Mouse (Mus musculus) Patski (cell line): ENCODE data around the gene Smyd1. TPM values are rescaled to one million over a fixed set of nuclear protein-coding genes. Genes with fewer than 3 reads are reported as not detected.

Experiments used
- ATAC-seq: fragments of 100-300 bp; one replicate; pipeline ENCODE4 v1.8.0; 2021
- CTCF ChIA-PET: fragments of 350-600 bp; sonication (Branson Sonifier 250); formaldehyde crosslinking; loops from one replicate; lab custom pipeline; 2022; ENCODE audit warnings: inconsistent platforms; lab: Charles Lee
- POLR2A ChIA-PET: fragments of 350-600 bp; sonication (Branson Sonifier 250); formaldehyde crosslinking; loops from one replicate; lab custom pipeline; 2022; ENCODE audit warnings: antibody characterized with exemption, inconsistent platforms; lab: Charles Lee
- DNase-seq: peaks from one replicate; pipeline ENCODE4 v3.0.0-alpha.2; 2011; ENCODE audit warnings: low read depth, low spot score
- H3K27me3 ChIP-seq: fragments of 371-371 bp; one replicate; pipeline ENCODE4 v1.5.1; 2021
- CTCF ChIP-seq: fragments of 100-300 bp; IDR thresholded peaks from one replicate; pipeline ENCODE4 v1.5.1; 2021
- in situ Hi-C: fragments of 300-500 bp; cut with MboI; formaldehyde crosslinking; loops from 3 replicates; pipeline ENCODE4 v1.11.1; 2018; ENCODE audit warnings: low pct_unique_long_range_greater_than_20kb, mixed read lengths
- polyA plus RNA-seq: library from polyadenylated mRNA; unstranded; gene quantifications from one replicate; pipeline ENCODE4 v1.2.3, GENCODE M21; 2021

Smyd1 gene
- polyA plus RNA-seq, 1 experiment from 2014 or later = 0.71 TPM

DNA sequence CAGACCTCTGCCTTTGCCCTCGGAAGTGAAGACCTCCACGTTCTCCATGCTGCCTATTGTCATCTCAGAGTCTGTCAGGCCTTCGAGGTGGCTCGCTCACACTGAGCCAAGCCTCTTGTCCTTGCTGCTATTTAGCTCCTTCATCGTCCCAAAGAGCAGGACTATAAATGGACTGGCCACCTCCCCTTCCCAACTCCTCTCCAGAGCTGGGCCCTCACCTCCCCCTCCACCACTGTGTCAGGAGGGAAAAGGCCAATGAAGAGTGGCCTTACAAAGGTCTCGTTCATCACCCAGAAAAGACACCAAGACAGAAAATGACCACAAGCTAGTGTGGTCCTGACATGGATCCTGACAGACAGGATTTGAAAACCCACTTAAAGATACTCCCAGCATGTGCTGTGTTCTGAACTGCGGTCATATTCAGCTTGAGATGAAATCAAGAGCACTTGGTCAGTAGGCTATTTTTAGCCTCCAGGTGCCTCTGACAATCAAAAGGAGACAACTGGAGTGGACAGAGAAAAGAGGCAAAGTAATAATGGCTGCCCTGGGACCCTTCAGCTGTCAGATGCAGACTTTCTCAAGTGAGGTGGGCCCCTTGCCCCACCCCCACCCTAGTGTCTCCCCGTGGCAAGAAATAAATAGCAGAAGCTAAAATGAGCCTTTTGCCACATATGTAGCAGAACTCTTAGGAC, 59.7 kb downstream of the Smyd1 start:
- in situ Hi-C loops = no loop called here
- POLR2A ChIA-PET = interaction anchor here (1.4 kb wide), 1 partner anchor 9 kb away, joined by 3 read pairs; no protein-coding TSS in a partner anchor
- no peak for DNase-seq
- H3K27me3 ChIP-seq = no peaks in the 10 kb centered on the region
- no peak for ATAC-seq
- no peak for TF ChIP-seq CTCF
- CTCF ChIA-PET = no interaction called here

DNA sequence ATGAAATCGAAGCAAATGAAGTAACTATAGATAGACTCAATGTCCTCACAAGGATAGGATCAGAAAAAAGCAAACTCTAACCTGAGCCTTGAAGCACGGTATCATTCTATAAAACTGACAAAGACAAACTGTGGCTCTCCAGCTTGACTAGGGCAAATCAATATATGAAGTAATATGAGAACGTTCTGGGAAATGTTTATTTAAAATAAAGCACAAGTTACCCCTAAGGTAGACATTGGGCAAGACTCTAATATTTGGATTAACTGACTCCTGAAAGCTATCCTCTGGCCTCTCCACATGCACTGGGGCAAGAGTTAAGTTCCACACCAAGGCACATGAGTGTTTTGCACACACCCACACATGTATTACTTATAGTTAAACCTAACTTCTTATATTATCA, 61.0 kb downstream of the Smyd1 start:
- no peaks in the 10 kb centered on the region for H3K27me3 ChIP-seq
- in situ Hi-C loops = no loop called here
- POLR2A ChIA-PET = interaction anchor here (1.4 kb wide), 1 partner anchor 10 kb away, joined by 3 read pairs; no protein-coding TSS in a partner anchor
- ATAC-seq (no peak), DNase-seq (no peak)
- TF ChIP-seq CTCF = no peak
- CTCF ChIA-PET = no interaction called here

- TF ChIP-seq CTCF = no peak
- in situ Hi-C loops = no loop called here
- CTCF ChIA-PET = no interaction called here
- no peaks in the 10 kb centered on the region for H3K27me3 ChIP-seq
- no peak for DNase-seq
- no peak for ATAC-seq
- POLR2A ChIA-PET = no interaction called here
Measured at GRCm38 (mm10) chr6:71260051-71260640, 61.9 kb downstream of the Smyd1 start.

- in situ Hi-C loops = no loop called here
- no peak for TF ChIP-seq CTCF
- ChIA-PET POLR2A (interaction anchor here (0.6 kb wide), 1 partner anchor 116 kb away, joined by 3 read pairs; no protein-coding TSS in a partner anchor), CTCF (no interaction called here)
- no peak for ATAC-seq
- DNase-seq = no peak
- no peaks in the 10 kb centered on the region for H3K27me3 ChIP-seq
Measured at GRCm38 (mm10) chr6:71259166-71259565, 62.9 kb downstream of the Smyd1 start.

DNA sequence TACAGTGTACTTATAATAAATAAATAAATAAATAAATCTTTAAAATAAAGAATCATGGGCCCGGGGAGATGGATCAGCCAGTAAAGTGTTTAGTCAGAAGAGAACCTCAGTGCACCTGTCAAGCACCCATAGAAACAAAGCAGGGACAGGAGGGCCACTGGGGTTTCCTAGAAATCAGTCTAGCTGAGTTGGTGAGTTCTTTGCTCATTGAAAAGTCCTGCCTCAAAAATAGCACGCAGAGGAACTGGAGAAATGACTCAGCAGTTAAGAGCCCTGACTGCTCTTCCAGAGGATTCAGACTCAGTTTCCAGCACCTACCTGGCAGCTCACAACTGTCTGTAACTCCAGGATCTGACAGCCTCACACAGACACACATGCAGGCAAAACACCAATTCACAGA, 63.5 kb downstream of the Smyd1 start:
- in situ Hi-C loops = no loop called here
- no peak for DNase-seq
- TF ChIP-seq CTCF = no peak
- ChIA-PET POLR2A (no interaction called here), CTCF (no interaction called here)
- ATAC-seq = no peak
- no peaks in the 10 kb centered on the region for H3K27me3 ChIP-seq

- no peaks in the 10 kb centered on the region for H3K27me3 ChIP-seq
- TF ChIP-seq CTCF = no peak
- in situ Hi-C loops = no loop called here
- no peak for ATAC-seq
- DNase-seq = no peak
- ChIA-PET POLR2A (no interaction called here), CTCF (interaction anchor here (1.5 to 1.8 kb wide), 2 partner anchors 15 to 23 kb away, joined by 4 read pairs; no protein-coding TSS in a partner anchor)
Measured at GRCm38 (mm10) chr6:71257375-71257774, 64.7 kb downstream of the Smyd1 start.

DNA sequence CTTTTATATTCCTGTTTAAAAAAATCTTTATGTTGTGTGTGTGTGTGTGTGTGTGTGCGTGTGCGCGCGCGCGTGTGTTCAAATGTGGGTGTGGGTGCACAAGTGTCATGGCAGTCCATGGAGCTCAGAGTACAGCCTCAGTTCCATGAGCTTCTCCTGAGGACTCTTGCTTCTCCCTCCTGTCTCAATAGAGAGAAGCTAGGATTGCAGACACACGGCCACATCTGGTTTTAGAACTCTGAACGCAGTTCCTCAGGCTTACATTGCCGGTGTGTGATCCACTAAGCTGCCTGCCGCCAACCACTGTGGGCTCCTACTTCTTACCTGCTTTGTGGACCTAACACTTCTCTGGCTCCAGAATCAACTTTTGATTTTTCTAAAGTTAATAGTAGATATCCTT, 65.9 kb downstream of the Smyd1 start:
- TF ChIP-seq CTCF = no peak
- in situ Hi-C loops = no loop called here
- ChIA-PET POLR2A (no interaction called here), CTCF (interaction anchor here (1.2 to 1.8 kb wide), 3 partner anchors 15 to 22 kb away, joined by 3 to 4 read pairs (median 4); no protein-coding TSS in a partner anchor)
- ATAC-seq = no peak
- no peak for DNase-seq
- no peaks in the 10 kb centered on the region for H3K27me3 ChIP-seq

GRCm38 (mm10) chr6:71254456-71254855, 67.6 kb downstream of the Smyd1 start:
- no peak for ATAC-seq
- in situ Hi-C loops = no loop called here
- H3K27me3 ChIP-seq = no peaks in the 10 kb centered on the region
- ChIA-PET CTCF (interaction anchor here (1.8 kb wide), 1 partner anchor 14 kb away, joined by 9 read pairs; no protein-coding TSS in a partner anchor), POLR2A (interaction anchor here (0.9 kb wide), 1 partner anchor 8 kb away, joined by 3 read pairs; no protein-coding TSS in a partner anchor)
- no peak for TF ChIP-seq CTCF
- no peak for DNase-seq

GRCm38 (mm10) chr6:71250951-71251350, 71.1 kb downstream of the Smyd1 start:
- no peaks in the 10 kb centered on the region for H3K27me3 ChIP-seq
- CTCF ChIA-PET = no interaction called here
- ATAC-seq (no peak), DNase-seq (no peak)
- POLR2A ChIA-PET = no interaction called here
- in situ Hi-C loops = no loop called here
- no peak for TF ChIP-seq CTCF

DNA sequence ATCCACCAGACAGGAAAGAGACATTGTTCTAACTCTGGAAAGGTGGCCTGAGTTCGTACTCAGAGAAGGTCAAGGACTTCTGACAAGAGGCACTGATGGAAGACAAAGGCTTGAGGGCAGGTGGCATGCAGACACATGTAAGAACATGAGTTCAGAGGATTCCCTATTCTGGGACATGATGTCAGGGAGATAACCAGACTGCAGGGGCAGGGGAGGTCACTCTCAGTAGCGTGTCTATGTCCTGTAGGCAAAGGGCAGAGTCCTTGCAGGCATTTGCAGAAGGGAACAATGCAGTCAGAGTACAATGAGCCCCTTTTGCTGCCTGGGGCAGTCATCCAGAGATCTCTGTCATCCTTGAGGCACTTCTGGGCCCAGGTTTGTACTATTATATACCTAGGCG, 72.4 kb downstream of the Smyd1 start:
- no peak for DNase-seq
- in situ Hi-C loops = no loop called here
- ChIA-PET POLR2A (no interaction called here), CTCF (no interaction called here)
- no peaks in the 10 kb centered on the region for H3K27me3 ChIP-seq
- TF ChIP-seq CTCF = no peak
- ATAC-seq = no peak

GRCm38 (mm10) chr6:71248420-71248819, 73.6 kb downstream of the Smyd1 start:
- no peak for TF ChIP-seq CTCF
- H3K27me3 ChIP-seq = no peaks in the 10 kb centered on the region
- no peak for DNase-seq
- ChIA-PET CTCF (no interaction called here), POLR2A (no interaction called here)
- no peak for ATAC-seq
- in situ Hi-C loops = no loop called here
